Mouse (Mus musculus) myocyte (in vitro differentiated cells): Measurements from ENCODE around the gene Nes.

Experiments used
- CEBPB ChIP-seq: IDR thresholded peaks from 2 replicates; pipeline ENCODE4 v1.6.1; 2011; ENCODE audit warnings: mild to moderate bottlenecking, moderate library complexity; ENCODE audit not compliant: poor library complexity, insufficient read depth, severe bottlenecking
- E2F4 ChIP-seq: IDR thresholded peaks from one replicate; pipeline ENCODE4 v1.6.1; 2011; ENCODE audit warnings: mild to moderate bottlenecking, control low read depth, moderate library complexity; ENCODE audit not compliant: insufficient read depth
- MAX ChIP-seq: IDR thresholded peaks from one replicate; pipeline ENCODE4 v1.6.1; 2011; ENCODE audit warnings: low read depth, mild to moderate bottlenecking, control low read depth
- POLR2A ChIP-seq: IDR thresholded peaks from one replicate; pipeline ENCODE4 v1.6.1; 2011; ENCODE audit warnings: low read depth, mild to moderate bottlenecking, control low read depth, moderate library complexity; ENCODE audit not compliant: insufficient read length
- POLR2AphosphoS2 ChIP-seq: IDR thresholded peaks from one replicate; pipeline ENCODE4 v1.6.1; 2011; ENCODE audit warnings: low read depth, control low read depth; ENCODE audit not compliant: insufficient read length
- REST ChIP-seq: IDR thresholded peaks from one replicate; pipeline ENCODE4 v1.6.1; 2011; ENCODE audit warnings: mild to moderate bottlenecking, control low read depth, moderate library complexity; ENCODE audit not compliant: insufficient read depth, insufficient read length
- SRF ChIP-seq: IDR thresholded peaks from one replicate; pipeline ENCODE4 v1.6.1; 2011; ENCODE audit warnings: low read depth; ENCODE audit not compliant: control insufficient read depth, insufficient read length
- TCF12 ChIP-seq: IDR thresholded peaks from one replicate; pipeline ENCODE4 v1.6.1; 2011; ENCODE audit warnings: mild to moderate bottlenecking, control low read depth; ENCODE audit not compliant: poor library complexity, insufficient read depth, severe bottlenecking
- TCF3 ChIP-seq: IDR thresholded peaks from one replicate; pipeline ENCODE4 v1.6.1; 2011; ENCODE audit warnings: low read depth, control low read depth; ENCODE audit not compliant: insufficient read length
- USF1 ChIP-seq: IDR thresholded peaks from one replicate; pipeline ENCODE4 v1.6.1; 2011; ENCODE audit warnings: low read depth, mild to moderate bottlenecking, control low read depth, moderate library complexity

DNA sequence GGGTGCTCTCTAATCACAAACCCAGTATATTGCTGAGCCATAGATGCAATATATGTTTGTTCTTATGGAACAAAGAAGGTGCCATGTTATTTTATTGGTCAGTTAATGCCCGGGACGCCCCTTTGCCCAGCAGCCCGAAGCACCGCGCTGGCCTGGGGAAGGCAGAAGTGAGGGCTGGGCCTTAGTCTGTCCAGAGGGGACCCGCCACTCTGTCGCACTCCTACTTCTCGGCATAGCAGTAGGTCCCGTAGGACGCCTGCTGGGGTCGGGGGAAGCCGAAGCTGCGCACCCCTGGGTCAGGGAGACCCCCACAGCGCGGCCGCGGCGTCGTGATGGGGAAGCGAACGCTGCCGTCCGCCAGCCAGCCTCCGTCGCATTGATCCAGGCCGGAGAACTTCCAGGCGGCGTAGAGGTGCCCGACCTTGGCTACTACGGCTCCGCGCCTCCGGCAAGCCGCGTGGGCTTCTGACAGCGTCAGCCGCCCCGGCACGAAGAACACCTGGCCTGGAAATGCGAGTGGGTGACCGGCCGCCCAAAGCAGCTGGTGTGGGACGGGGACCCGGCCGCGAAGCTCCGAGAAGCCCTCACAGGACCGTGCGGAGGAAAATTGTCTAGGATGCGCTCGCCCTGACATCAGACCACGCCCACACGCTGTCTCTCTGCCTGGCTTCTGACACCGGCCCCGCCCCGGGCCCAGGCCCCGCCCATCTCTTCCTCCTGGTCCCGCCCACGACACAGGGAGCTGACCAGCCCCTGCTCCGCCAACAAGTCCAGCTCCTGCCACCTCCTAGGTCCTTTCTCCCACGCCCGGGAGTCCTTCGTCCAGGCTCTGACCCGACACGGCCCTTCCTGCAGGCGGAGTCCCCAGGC lies 51.7 kb downstream of the Nes start:
- TF ChIP-seq POLR2A (no peak), SRF (no peak), MAX (no peak), E2F4 (no peak), TCF12 (no peak), USF1 (no peak), POLR2AphosphoS2 (no peak), REST (peak; percentile 64), TCF3 (no peak), CEBPB (no peak)
